Mouse (Mus musculus): ENCODE measurements around the gene Med25. TPM values are rescaled to one million over a fixed set of nuclear protein-coding genes. Genes with fewer than 3 reads are reported as not detected.

The Med25 gene
- polyA plus RNA-seq, 1 experiment: 208 TPM

GRCm38 (mm10) chr7:44894175-44894574, 1.7 kb upstream of the Med25 start:
- H3K27me3 ChIP-seq (ENCODE audit: control insufficient read depth, insufficient read depth, low read length): no peaks in the 10 kb centered on the region
- no peak overlapping the region for H3K4me3 ChIP-seq (ENCODE audit: low read depth, low read length)
- TF ChIP-seq POLR2A (IDR thresholded peaks at IDR 0.05; ENCODE audit: low read depth, low read length) (no peak), CTCF (IDR thresholded peaks at IDR 0.05; ENCODE audit: extremely low read depth, insufficient read length, insufficient replicate concordance, low read depth, low read length) (no peak)
- 85% methylated on average over 3 of the region's 3 CpGs for WGBS
- no peak overlapping the region for H3K27ac ChIP-seq (ENCODE audit: insufficient read depth, low read depth, low read length)
- H3K4me1 ChIP-seq (ENCODE audit: control insufficient read depth, insufficient read depth, insufficient read length, low read length): peaks cover 27% of the 10 kb centered on the region
- H3K36me3 ChIP-seq (ENCODE audit: control insufficient read depth, insufficient read depth, low read length): peaks cover 3% of the 10 kb centered on the region

- H3K4me3 ChIP-seq (ENCODE audit: low read depth, low read length): no peak overlapping the region
- TF ChIP-seq POLR2A (IDR thresholded peaks at IDR 0.05; ENCODE audit: low read depth, low read length): no peak
- TF ChIP-seq CTCF (IDR thresholded peaks at IDR 0.05; ENCODE audit: extremely low read depth, insufficient read length, insufficient replicate concordance, low read depth, low read length): no peak
- peak overlapping the region; percentile 19; the same call in 1 of the 2 replicates for H3K27ac ChIP-seq (ENCODE audit: insufficient read depth, low read depth, low read length)
Measured at GRCm38 (mm10) chr7:44893197-44893596, 685 bp upstream of the Med25 start.

GRCm38 (mm10) chr7:44891611-44892010, 901 bp downstream of the Med25 start:
- H3K36me3 ChIP-seq (ENCODE audit: control insufficient read depth, insufficient read depth, low read length): peaks cover 9% of the 10 kb centered on the region
- peak overlapping the region; percentile 89 for H3K4me3 ChIP-seq (ENCODE audit: low read depth, low read length)
- 12% methylated on average over 6 of the region's 6 CpGs for WGBS
- peaks cover 17% of the 10 kb centered on the region for H3K4me1 ChIP-seq (ENCODE audit: control insufficient read depth, insufficient read depth, insufficient read length, low read length)
- H3K27me3 ChIP-seq (ENCODE audit: control insufficient read depth, insufficient read depth, low read length): no peaks in the 10 kb centered on the region
- TF ChIP-seq CTCF (IDR thresholded peaks at IDR 0.05; ENCODE audit: extremely low read depth, insufficient read length, insufficient replicate concordance, low read depth, low read length) (no peak), POLR2A (IDR thresholded peaks at IDR 0.05; ENCODE audit: low read depth, low read length) (no peak)
- peak overlapping the region; percentile 33 for H3K27ac ChIP-seq (ENCODE audit: insufficient read depth, low read depth, low read length)

More at GRCm38 (mm10) chr7:44893197-44893596, 685 bp upstream of the Med25 start:
- peaks cover 9% of the 10 kb centered on the region for H3K36me3 ChIP-seq (ENCODE audit: control insufficient read depth, insufficient read depth, low read length)
- peaks cover 19% of the 10 kb centered on the region for H3K4me1 ChIP-seq (ENCODE audit: control insufficient read depth, insufficient read depth, insufficient read length, low read length)
- H3K27me3 ChIP-seq (ENCODE audit: control insufficient read depth, insufficient read depth, low read length): no peaks in the 10 kb centered on the region
- 24% methylated on average over 8 of the region's 8 CpGs for WGBS

GRCm38 (mm10) chr7:44890737-44891136, 1.8 kb downstream of the Med25 start:
- Histone ChIP-seq H3K27ac (ENCODE audit: insufficient read depth, low read depth, low read length) (no peak overlapping the region; the same call in 1 of the 2 replicates), H3K27me3 (ENCODE audit: control insufficient read depth, insufficient read depth, low read length) (no peaks in the 10 kb centered on the region), H3K36me3 (ENCODE audit: control insufficient read depth, insufficient read depth, low read length) (peaks cover 11% of the 10 kb centered on the region), H3K4me3 (ENCODE audit: low read depth, low read length) (peak overlapping the region; percentile 89; the same call in 1 of the 2 replicates), H3K4me1 (ENCODE audit: control insufficient read depth, insufficient read depth, insufficient read length, low read length) (peaks cover 15% of the 10 kb centered on the region)
- TF ChIP-seq POLR2A (IDR thresholded peaks at IDR 0.05; ENCODE audit: low read depth, low read length) (no peak), CTCF (IDR thresholded peaks at IDR 0.05; ENCODE audit: extremely low read depth, insufficient read length, insufficient replicate concordance, low read depth, low read length) (no peak)
- WGBS: 22% methylated on average over 4 of the region's 4 CpGs

- Histone ChIP-seq H3K4me3 (ENCODE audit: low read depth, low read length) (peak overlapping the region; percentile 17; the same call in 1 of the 2 replicates), H3K27me3 (ENCODE audit: control insufficient read depth, insufficient read depth, low read length) (no peaks in the 10 kb centered on the region), H3K4me1 (ENCODE audit: control insufficient read depth, insufficient read depth, insufficient read length, low read length) (peaks cover 12% of the 10 kb centered on the region), H3K27ac (ENCODE audit: insufficient read depth, low read depth, low read length) (no peak overlapping the region), H3K36me3 (ENCODE audit: control insufficient read depth, insufficient read depth, low read length) (peaks cover 15% of the 10 kb centered on the region)
- TF ChIP-seq CTCF (IDR thresholded peaks at IDR 0.05; ENCODE audit: extremely low read depth, insufficient read length, insufficient replicate concordance, low read depth, low read length) (no peak), POLR2A (IDR thresholded peaks at IDR 0.05; ENCODE audit: low read depth, low read length) (no peak)
- 36% methylated on average over 7 of the region's 7 CpGs for WGBS
Measured at GRCm38 (mm10) chr7:44890180-44890579, 2.3 kb downstream of the Med25 start.

GRCm38 (mm10) chr7:44888256-44889105, 4.0 kb downstream of the Med25 start:
- TF ChIP-seq CTCF (IDR thresholded peaks at IDR 0.05; ENCODE audit: extremely low read depth, insufficient read length, insufficient replicate concordance, low read depth, low read length) (no peak), POLR2A (IDR thresholded peaks at IDR 0.05; ENCODE audit: low read depth, low read length) (no peak)

GRCm38 (mm10) chr7:44886964-44887363, 5.5 kb downstream of the Med25 start:
- Histone ChIP-seq H3K4me1 (ENCODE audit: control insufficient read depth, insufficient read depth, insufficient read length, low read length) (peaks cover 11% of the 10 kb centered on the region), H3K27ac (ENCODE audit: insufficient read depth, low read depth, low read length) (no peak overlapping the region), H3K27me3 (ENCODE audit: control insufficient read depth, insufficient read depth, low read length) (no peaks in the 10 kb centered on the region), H3K4me3 (ENCODE audit: low read depth, low read length) (no peak overlapping the region), H3K36me3 (ENCODE audit: control insufficient read depth, insufficient read depth, low read length) (peaks cover 40% of the 10 kb centered on the region)
- WGBS: 85% methylated on average over 7 of the region's 7 CpGs
- TF ChIP-seq CTCF (IDR thresholded peaks at IDR 0.05; ENCODE audit: extremely low read depth, insufficient read length, insufficient replicate concordance, low read depth, low read length): no peak
- no peak for TF ChIP-seq POLR2A (IDR thresholded peaks at IDR 0.05; ENCODE audit: low read depth, low read length)

More at GRCm38 (mm10) chr7:44888256-44889105, 4.0 kb downstream of the Med25 start:
- 83% methylated on average over 13 of the region's 13 CpGs for WGBS
- Histone ChIP-seq H3K36me3 (ENCODE audit: control insufficient read depth, insufficient read depth, low read length) (peaks cover 27% of the 10 kb centered on the region), H3K27ac (ENCODE audit: insufficient read depth, low read depth, low read length) (no peak overlapping the region), H3K4me1 (ENCODE audit: control insufficient read depth, insufficient read depth, insufficient read length, low read length) (peaks cover 11% of the 10 kb centered on the region), H3K27me3 (ENCODE audit: control insufficient read depth, insufficient read depth, low read length) (no peaks in the 10 kb centered on the region), H3K4me3 (ENCODE audit: low read depth, low read length) (no peak overlapping the region)

Data from small intestine, adult 2 months (tissue).